Mouse (Mus musculus) right cerebral cortex, adult 2 months (tissue): ENCODE data around the gene Nprl2.

Experiments used
- DNase-seq, 2 experiments: peaks; one replicate each; pipeline ENCODE4 v3.0.0; 2021 to 2022; ENCODE audit warnings: low spot score in 2 of 2

Gene Nprl2

DNA sequence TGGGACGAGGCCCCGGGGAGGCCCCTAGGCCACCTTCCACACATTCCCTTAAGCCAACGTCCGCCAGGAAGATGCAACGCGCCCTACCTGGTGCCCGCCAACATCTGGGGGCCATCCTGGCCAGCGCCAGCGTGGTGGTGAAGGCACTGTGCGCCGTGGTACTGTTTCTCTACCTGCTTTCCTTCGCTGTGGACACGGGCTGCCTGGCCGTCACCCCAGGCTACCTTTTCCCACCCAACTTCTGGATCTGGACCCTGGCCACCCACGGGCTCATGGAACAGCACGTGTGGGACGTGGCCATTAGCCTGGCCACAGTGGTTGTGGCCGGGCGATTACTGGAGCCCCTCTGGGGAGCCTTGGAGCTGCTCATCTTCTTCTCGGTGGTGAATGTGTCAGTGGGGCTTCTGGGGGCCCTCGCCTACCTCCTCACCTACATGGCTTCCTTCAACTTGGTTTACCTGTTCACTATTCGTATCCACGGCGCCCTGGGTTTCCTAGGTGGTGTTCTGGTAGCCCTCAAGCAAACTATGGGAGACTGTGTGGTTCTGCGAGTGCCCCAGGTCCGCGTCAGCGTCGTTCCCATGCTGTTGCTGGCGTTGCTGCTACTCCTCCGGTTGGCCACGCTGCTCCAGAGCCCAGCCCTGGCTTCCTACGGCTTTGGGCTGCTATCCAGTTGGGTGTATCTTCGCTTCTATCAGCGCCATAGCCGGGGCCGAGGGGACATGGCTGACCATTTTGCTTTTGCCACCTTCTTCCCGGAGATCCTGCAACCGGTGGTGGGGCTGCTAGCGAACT lies 7.4 kb upstream of the Nprl2 start:
- no peak for DNase-seq

DNA sequence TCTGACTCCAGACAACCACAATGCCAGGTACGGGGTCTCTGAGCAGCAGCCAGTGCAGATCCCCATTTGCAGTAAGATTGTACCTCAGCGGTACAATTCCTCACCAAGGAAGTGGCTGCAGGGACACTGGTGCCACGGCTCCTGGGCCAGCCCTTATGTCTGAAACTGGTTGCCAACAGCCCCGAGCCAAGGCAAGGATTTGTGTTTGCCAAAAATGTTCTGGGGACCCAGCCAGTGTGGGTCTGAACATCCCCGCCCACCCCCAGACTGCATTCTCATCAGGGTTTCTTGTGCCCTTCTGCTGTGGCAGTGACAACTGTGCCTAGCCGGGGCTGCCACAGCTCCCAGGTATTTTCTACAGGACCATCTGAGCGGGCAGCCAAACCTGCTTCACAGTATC lies 3.8 kb upstream of the Nprl2 start:
- no peak for DNase-seq

DNA sequence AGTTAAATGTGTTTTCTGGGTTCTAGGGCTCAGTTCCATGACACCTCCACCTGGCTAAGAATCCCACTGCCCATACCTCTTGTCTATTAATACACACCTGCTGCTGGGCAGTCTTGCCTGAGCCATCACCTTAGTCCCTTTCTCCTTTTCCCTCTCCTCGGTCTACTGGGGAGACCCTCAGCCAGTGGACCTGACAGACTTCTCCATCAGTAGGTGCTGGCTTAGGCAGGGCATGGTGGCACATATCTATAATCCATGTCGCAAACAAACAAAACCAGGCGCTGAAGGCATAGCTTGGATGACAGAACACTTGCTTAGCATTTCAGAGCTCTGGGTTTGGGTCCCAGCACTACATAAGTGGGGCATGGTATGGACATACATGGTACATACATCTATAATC lies 3.3 kb upstream of the Nprl2 start:
- no peak for DNase-seq

DNA sequence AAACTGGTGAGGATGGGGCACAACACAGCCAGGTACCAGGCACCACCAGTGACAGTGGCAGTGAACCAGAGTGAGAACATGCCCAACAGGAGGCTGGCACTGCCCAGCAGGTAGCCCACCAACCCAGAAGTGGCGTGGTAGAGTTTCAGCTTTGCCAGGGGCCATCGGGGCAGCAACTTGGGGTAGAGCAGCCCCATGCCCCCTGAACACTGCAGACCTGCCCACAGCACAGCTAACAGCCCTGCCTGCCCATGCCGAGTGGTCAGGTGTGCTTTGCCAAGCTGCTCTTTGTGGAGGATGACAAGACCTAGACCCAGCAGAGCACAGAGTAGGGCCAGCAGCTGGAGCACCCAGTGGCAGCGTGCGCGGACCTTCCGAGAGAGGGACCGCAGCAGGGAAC lies 2.1 kb upstream of the Nprl2 start:
- DNase-seq = no peak

DNA sequence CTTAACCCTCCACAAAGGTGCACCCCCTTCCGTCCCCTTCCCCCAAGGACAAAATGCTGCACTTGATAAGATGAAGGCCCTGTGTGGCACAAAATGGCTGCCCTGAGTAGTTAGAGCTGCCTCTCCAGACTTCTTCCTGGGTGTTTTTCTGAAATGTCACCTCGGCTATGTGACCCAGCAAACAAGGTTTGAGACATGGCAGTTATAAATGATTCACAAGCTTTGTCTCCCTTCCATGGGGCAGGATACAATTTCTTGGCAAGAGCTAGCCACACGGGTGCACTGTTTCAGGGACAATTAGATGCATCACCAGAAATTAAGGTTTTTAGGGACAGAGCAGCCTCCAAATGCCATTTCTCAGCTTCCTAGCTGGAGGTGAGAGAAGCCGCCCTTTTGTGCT lies 1.6 kb upstream of the Nprl2 start:
- no peak for DNase-seq

DNA sequence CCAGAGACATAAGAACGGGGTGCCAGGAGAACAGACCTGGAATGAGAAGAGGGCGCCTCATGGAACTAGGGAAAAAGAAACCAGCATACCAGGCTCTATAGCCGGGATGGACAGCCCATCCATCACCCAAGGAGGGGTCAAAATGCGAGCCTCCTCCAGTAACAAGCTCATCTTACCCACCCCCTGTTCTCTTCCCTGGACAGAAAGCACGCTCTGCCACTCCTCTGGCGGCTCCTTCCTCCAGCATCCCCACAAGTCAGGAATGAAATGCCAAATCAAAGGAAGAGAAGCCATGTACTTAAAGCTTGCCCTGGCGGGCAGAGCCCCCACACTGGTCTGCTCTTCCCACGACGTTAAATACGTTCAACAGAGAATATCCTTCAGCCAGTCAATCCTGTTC lies 1.0 kb upstream of the Nprl2 start:
- DNase-seq = no peak

DNA sequence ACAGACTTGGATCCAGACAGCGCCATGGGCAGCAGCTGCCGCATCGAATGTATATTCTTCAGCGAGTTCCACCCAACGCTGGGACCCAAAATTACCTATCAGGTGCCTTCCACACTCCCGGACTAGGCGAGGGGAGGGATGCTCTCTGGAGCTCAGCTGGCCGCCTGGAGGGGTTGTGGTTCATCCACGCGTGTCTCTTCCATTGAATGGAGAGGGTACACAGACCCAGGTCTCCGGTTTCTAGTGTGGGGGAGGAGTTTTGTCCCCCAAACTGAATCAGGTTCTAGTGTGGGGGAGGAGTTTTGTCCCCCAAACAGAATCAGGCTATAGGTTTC lies 293 bp downstream of the Nprl2 start:
- DNase-seq = no peak

DNA sequence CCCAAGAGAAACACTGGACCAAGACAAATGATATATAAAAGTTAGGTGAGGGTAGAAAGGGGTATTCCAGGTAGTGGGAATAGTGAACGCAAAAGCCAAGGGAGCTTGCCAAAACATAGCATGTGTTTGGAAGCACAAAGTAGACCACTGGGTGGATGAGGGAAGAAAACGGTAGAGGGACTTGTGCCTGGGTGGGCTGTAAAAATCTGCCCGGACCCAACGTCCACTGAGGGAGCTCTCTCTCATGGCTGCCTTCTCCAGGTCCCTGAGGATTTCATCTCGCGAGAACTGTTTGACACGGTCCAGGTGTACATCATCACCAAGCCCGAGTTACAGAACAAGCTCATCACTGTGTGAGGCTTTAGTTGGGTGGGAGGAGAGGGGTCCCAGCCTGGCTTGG lies 695 bp downstream of the Nprl2 start:
- no peak for DNase-seq

DNA sequence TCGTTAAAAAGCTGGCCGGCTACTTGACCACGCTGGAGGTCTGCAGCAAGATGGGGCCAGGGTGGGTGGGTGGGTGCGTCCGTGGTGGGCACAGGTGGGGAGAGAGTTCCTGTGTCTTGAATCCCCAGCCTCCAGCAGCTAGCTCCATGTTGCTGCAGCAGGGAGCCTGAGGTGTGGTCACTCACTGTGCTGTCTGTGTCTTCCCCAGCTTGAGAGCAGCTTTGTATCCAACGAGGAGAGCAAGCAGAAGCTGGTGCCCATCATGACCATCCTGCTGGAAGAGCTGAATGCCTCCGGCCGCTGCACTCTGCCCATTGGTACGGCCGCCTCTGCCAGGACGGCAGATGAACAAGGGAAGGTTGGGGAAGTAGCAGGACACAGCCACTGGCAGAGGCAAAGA lies 1.3 kb downstream of the Nprl2 start:
- DNase-seq = no peak

DNA sequence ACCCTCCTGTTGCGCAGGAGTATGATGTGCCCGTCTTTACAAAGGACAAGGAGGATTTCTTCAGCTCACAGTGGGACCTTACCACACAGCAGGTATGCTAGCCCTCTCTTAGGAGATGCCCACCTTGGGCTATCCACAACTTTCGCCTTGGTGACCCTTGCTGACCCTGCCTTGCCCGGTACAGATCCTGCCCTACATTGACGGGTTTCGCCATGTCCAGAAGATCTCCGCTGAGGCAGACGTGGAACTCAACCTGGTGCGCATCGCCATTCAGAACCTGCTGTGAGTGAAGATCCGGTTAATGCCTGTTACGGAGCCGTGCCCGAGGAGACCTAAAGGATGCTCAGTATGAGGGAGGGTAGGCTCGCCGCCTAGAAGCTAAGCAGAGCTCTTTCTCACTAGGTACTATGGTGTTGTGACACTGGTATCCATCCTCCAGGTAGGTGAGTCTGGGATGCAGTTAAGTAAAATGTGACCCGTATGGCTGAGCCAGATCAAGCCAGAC lies 2.2 kb downstream of the Nprl2 start:
- no peak for DNase-seq

DNA sequence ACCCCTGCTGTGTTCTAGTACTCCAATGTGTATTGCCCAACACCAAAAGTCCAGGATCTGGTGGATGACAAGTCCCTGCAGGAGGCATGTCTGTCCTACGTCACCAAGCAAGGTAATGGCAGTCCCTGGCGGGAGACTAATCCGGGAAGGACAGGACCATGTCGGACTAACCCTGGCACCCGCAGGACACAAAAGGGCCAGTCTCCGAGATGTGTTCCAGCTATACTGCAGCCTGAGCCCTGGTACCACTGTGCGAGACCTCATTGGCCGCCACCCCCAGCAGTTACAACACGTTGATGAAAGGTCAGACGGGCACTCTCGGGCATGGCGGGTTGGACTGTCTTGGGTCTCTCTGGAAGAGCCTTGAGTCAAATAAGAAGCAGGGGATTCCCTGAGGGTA lies 2.7 kb downstream of the Nprl2 start:
- no peak for DNase-seq

DNA sequence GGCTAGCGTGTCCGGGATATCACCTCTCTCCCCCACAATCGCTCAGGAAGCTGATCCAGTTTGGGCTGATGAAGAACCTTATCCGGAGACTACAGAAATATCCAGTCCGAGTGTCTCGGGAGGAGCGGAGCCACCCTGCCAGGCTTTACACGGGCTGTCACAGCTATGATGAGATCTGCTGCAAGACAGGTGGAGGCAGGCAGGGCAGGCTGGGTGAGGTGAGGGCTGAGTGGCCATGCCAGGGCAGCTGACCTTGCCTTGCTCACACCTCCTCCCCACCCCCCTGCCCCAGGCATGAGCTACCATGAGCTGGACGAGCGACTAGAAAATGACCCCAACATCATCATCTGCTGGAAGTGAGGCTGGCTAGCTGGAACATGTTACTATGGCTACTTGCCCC lies 3.2 kb downstream of the Nprl2 start:
- DNase-seq = no peak

DNA sequence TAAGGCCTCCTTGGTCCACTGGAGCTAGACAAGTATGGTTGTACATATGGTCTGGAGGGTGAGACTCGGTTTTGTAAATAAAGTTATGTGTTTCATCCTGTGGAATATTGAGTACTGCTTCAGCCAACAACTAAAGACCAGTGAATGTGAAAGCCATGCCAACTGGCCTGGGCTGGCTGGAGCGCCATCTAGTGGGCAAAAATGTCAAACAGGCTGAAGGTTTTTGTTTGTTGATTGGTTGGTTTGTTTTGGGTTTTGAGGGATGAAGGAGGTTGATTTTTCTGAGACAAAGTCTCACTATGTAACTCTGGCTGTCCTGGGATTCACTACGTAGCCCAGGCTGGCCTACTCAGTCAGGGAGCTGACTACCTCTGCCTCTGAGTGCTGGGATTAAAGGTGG lies 3.6 kb downstream of the Nprl2 start:
- DNase-seq = peak; percentile 79 to 81

DNA sequence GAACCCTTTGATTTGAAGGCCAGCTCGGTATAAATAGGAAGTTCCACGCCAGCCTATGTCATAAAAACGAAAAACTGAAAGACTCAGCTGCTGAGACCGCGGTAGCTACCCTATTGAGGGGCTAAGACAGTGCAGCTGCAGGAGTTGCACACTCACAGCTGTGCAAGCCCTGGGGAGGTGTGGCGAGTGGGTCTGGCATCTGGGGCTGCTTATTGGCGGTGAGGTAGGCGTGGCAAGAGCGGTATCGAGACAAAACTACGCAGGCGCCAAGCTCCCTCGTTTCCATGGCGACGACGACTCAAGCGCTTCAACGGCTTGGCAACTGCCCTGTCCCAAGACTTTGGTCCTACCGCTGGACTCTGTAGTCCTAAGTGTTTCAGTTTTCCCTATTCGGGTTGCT lies 5.0 kb downstream of the Nprl2 start, which contains the start of gene Zmynd10:
Gene Zmynd10, plus strand, starts transcription at position 273 of the 400 bp plus-strand sequence.
- peak; percentile 89 to 90 for DNase-seq

DNA sequence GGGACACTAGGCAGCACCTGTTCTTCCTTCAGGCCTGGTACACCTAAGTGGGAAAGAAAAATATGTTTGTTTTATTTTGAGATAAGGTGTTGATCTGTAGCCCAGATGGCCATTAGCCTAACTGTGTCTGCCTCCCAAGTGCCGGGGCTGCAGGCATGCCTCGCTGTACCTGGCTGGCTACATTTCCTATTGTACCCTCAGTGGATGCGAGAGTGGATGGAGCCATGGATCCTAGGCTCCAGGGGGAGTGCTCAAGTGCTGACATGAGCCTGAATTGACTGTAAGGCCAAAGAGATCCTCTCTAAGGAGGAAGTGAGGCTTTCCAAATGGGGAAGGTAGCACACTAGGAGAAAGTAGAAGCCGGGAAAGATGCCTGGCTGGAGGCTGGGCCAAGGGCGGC lies 5.9 kb downstream of the Nprl2 start:
- DNase-seq = no peak

DNA sequence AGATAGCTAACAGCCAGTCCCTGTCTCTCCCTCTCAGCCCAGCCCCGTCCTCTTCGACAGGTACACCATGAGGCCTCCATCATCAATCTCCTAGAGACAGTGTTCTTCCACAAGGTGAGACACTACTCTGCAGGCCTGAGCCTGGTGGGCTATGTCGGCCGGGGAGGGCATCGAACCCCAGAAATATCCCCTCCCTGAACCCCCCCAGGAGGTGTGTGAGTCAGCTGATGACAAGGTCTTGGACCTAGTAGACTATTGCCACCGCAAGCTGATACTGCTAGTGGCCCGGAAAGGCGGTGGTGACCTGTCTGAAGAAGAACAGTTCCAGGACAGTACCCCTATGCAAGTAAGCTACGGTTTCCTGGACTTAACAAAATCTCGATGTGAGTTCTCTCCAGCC lies 6.8 kb downstream of the Nprl2 start:
- no peak for DNase-seq

DNA sequence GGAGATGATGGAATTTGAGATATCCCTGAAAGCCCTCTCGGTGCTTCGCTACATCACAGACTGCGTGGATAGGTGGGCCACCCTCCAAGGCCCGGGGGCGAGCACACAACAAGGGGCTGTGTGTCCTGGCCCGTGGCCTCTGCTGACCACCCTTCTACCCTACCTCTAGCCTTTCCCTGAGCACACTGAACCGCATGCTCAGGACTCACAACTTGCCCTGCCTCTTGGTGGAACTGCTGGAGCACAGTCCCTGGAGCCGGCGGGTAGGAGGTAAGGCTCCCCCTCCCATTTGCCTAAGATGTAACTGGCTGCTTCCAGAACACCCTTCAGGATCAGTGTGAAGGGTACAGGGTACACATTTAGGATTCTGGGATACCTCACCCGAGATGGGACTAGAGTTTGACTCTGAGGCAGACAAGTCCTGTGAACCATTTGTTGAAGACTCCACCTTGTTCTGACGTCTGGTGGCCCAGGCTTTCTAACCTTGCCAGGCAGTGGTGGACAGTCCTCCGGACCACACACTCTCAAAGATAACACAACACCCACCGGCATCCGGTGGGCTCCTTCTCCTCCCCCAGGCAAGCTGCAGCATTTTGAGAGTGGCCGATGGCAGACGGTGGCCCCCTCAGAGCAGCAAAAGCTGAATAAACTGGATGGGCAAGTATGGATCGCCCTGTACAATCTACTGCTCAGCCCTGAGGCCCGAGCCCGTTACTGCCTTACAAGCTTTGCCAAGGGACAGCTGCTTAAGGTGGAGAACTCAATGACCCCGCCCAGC lies 7.5 kb downstream of the Nprl2 start:
- DNase-seq = no peak

DNA sequence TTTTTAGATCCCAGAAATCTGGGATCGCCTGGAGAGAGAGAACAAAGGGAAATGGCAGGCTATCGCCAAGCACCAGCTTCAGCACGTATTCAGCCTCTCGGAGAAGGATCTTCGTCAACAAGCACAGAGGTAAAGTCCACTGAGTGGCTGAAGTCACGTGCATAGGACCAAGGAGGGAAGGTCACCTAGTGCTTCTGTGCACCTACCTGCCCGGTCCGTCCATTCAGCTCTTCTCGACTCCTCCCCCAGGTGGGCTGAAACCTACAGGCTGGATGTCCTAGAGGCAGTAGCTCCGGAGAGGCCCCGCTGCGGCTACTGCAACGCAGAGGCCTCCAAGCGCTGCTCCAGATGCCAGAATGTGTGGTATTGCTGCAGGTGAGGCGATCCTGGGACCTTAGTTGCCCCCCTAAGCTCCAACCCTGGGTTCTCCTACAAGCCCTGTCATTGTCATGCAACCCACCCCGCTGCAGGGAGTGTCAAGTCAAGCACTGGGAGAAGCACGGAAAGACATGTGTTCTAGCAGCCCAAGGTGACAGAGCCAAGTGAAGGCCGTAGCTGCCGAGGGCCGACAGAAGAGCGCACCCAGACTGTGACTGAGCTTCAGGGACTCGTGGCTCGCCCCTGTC lies 8.6 kb downstream of the Nprl2 start:
- no peak for DNase-seq

DNA sequence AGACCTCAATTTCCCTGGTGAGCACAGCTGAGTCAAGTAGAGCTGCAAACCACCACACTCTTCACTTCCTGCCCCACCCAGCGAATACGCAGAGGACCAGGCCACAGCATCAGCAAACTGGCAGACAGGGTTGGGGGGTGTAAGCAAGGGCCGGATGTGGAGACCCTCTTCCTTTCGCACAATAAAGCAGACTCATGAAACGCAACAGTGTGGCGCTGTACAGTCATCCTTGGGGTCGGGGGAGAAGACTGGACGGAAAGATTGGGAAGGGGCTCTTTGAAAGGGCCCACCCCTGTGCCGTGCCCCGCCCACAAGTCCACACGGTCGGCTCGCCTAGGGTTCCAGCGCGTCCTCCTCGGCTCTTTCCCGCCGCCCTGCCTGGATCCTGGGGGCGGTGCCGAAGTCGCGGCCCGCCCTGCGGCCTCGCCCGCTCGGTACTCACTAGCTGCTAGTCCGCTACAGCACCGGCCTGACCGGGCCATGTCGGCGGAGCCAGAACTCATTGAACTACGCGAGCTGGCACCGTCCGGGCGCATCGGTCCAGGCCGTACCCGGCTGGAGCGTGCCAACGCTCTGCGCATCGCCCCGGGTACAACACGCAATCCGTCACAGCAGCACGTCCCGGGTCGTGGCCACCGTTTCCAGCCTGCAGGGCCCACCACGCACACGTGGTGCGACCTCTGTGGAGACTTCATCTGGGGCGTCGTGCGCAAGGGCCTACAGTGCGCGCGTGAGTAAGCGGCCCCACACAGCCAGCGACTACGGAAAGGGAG lies 9.3 kb downstream of the Nprl2 start, which contains the start of gene Rassf1:
Gene Rassf1, plus strand, starts transcription at position 439 of the 773 bp plus-strand sequence.
- DNase-seq = no peak

DNA sequence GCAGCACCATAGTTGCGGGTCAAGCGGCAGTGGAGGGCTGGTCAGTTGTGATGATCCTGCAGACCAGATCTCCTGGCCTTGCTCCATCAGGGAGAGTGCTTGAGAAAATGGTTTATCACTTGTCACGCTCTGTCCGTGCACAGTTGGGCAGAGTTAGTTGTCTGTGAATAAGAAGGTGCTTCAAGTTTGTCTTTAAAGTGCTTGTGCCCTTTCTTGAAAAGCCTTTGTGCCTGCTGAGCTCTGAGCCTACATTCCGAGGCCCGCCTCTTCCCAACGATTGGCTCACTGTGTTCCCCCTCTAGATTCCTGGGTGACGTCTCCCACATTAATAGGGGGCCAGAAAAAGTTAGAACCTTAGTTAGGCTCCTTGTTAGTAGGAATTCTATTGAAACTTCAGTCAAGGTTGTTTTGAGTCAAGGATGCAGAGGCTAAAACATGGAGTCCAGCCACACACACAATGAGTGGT lies 9.9 kb downstream of the Nprl2 start:
- DNase-seq = no peak

DNA sequence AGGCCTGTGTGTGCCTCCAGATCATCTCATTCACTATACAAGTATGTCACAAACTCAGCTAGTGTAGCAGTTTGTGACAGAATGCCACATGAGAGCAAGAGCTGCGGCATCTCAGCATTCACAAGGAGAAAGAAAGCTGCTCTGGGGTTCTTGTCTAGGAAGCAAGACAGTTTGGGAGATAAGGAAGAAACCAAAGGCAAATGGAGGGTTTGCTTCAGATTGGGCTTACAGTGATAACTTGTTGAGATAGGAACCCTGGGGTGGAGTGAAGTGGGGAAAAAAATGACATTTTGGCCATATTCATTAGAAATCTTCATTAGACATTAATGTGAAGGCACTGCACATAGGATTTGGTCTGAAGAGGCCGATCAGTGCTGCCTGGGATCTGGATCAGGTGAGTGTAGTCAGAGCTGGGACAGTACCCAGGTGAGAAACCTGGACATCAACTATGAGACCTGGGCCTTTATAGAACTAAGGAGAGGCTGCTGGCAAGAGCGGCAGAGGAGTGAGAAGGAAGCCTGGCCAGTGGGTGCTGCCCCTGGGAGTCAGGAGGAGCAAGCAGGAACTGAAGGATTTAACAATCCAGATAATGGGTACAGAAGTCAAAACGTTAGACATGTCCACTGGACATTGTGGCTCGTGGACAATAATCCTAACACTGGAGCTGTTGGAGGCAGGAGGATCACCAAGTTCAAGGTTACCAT lies 10.8 kb downstream of the Nprl2 start:
- no peak for DNase-seq
